Mouse (Mus musculus): ENCODE results near the gene Filip1. TPM values are rescaled to one million over a fixed set of nuclear protein-coding genes. Genes with fewer than 3 reads are reported as not detected.

Gene Filip1
- polyA plus RNA-seq, 1 experiment from 2014 or later, result 3.0 TPM

- H3K27ac ChIP-seq, result no peak overlapping the region
- peaks cover 4% of the 10 kb centered on the region; the same call in 1 of the 2 replicates for H3K4me1 ChIP-seq
- no peak overlapping the region for H3K9ac ChIP-seq
- H3K27me3 ChIP-seq, result no peaks in the 10 kb centered on the region
- WGBS, result 92% methylated on average over 3 of the region's 3 CpGs
- H3K36me3 ChIP-seq (ENCODE audit: poor library complexity, severe bottlenecking), result no peaks in the 10 kb centered on the region
- H3K4me2 ChIP-seq, result no peak overlapping the region
- no peak for ATAC-seq
- H3K4me3 ChIP-seq, result no peak overlapping the region
- H3K9me3 ChIP-seq (replicated peaks), result no peaks in the 10 kb centered on the region
These were observed 202.1 kb downstream of the Filip1 start for GRCm38 (mm10) chr9:79810534-79810933.

GRCm38 (mm10) chr9:79809411-79809810, 203.2 kb downstream of the Filip1 start:
- no peaks in the 10 kb centered on the region for H3K9me3 ChIP-seq (replicated peaks)
- H3K4me1 ChIP-seq, result peaks cover 4% of the 10 kb centered on the region; the same call in 1 of the 2 replicates
- H3K4me2 ChIP-seq, result no peak overlapping the region
- H3K36me3 ChIP-seq (ENCODE audit: poor library complexity, severe bottlenecking), result no peaks in the 10 kb centered on the region
- no peak overlapping the region for H3K27ac ChIP-seq
- no peak overlapping the region for H3K9ac ChIP-seq
- 80% methylated on average over 6 of the region's 6 CpGs for WGBS
- no peak overlapping the region for H3K4me3 ChIP-seq
- H3K27me3 ChIP-seq, result no peaks in the 10 kb centered on the region
- ATAC-seq, result no peak

- Histone ChIP-seq H3K9ac (no peak overlapping the region), H3K36me3 (ENCODE audit: poor library complexity, severe bottlenecking) (no peaks in the 10 kb centered on the region), H3K4me1 (peaks cover 4% of the 10 kb centered on the region; the same call in 1 of the 2 replicates), H3K27me3 (no peaks in the 10 kb centered on the region), H3K4me3 (no peak overlapping the region), H3K4me2 (no peak overlapping the region), H3K27ac (no peak overlapping the region), H3K9me3 (replicated peaks) (no peaks in the 10 kb centered on the region)
- WGBS, result 60% methylated on average over 4 of the region's 4 CpGs
- ATAC-seq, result no peak
These were observed 205.5 kb downstream of the Filip1 start for GRCm38 (mm10) chr9:79807178-79807577.

GRCm38 (mm10) chr9:79806317-79807075, 206.2 kb downstream of the Filip1 start:
- H3K36me3 ChIP-seq (ENCODE audit: poor library complexity, severe bottlenecking), result no peaks in the 10 kb centered on the region
- no peaks in the 10 kb centered on the region for H3K27me3 ChIP-seq
- H3K9me3 ChIP-seq (replicated peaks), result no peaks in the 10 kb centered on the region
- no peak overlapping the region for H3K9ac ChIP-seq
- H3K4me1 ChIP-seq, result peaks cover 4% of the 10 kb centered on the region; the same call in 1 of the 2 replicates
- WGBS, result 49% methylated on average over 12 of the region's 12 CpGs
- ATAC-seq, result peak; percentile 67
- H3K4me2 ChIP-seq, result no peak overlapping the region
- no peak overlapping the region for H3K4me3 ChIP-seq
- no peak overlapping the region for H3K27ac ChIP-seq

- Histone ChIP-seq H3K9me3 (replicated peaks) (no peaks in the 10 kb centered on the region), H3K4me1 (peaks cover 4% of the 10 kb centered on the region; the same call in 1 of the 2 replicates), H3K36me3 (ENCODE audit: poor library complexity, severe bottlenecking) (no peaks in the 10 kb centered on the region), H3K9ac (no peak overlapping the region), H3K27ac (no peak overlapping the region), H3K27me3 (no peaks in the 10 kb centered on the region), H3K4me3 (no peak overlapping the region), H3K4me2 (no peak overlapping the region)
- no peak for ATAC-seq
- 88% methylated on average over 10 of the region's 10 CpGs for WGBS
These were observed 207.2 kb downstream of the Filip1 start for GRCm38 (mm10) chr9:79805426-79805825.

GRCm38 (mm10) chr9:79796461-79797135, 216.1 kb downstream of the Filip1 start:
- Histone ChIP-seq H3K27me3 (no peaks in the 10 kb centered on the region), H3K9me3 (replicated peaks) (no peaks in the 10 kb centered on the region), H3K36me3 (ENCODE audit: poor library complexity, severe bottlenecking) (no peaks in the 10 kb centered on the region), H3K4me3 (no peak overlapping the region), H3K4me2 (no peak overlapping the region), H3K27ac (no peak overlapping the region), H3K9ac (no peak overlapping the region), H3K4me1 (peaks cover 11% of the 10 kb centered on the region)
- no peak for ATAC-seq
- WGBS, result 76% methylated on average over 7 of the region's 7 CpGs

GRCm38 (mm10) chr9:79795076-79795475, 217.6 kb downstream of the Filip1 start:
- WGBS, result 84% methylated on average over 1 of the region's 1 CpGs
- H3K4me1 ChIP-seq, result peaks cover 20% of the 10 kb centered on the region
- no peaks in the 10 kb centered on the region for H3K9me3 ChIP-seq (replicated peaks)
- no peaks in the 10 kb centered on the region for H3K27me3 ChIP-seq
- H3K9ac ChIP-seq, result no peak overlapping the region
- H3K36me3 ChIP-seq (ENCODE audit: poor library complexity, severe bottlenecking), result no peaks in the 10 kb centered on the region
- H3K4me3 ChIP-seq, result no peak overlapping the region
- no peak for ATAC-seq
- no peak overlapping the region for H3K4me2 ChIP-seq
- H3K27ac ChIP-seq, result no peak overlapping the region

GRCm38 (mm10) chr9:79792841-79793835, 219.5 kb downstream of the Filip1 start, which contains the start of gene Tmem30a:
Gene Tmem30a (minus strand): TSS chr9:79793507.
- under 1% methylated on average over 84 of the region's 91 CpGs for WGBS
- H3K9me3 ChIP-seq (replicated peaks), result no peaks in the 10 kb centered on the region
- peak within 1 kb of the TSS; percentile 92 for H3K9ac ChIP-seq
- no peaks in the 10 kb centered on the region for H3K27me3 ChIP-seq
- peak within 1 kb of the TSS; percentile 95 for H3K4me3 ChIP-seq
- peak within 1 kb of the TSS; percentile 94 for H3K27ac ChIP-seq
- peak within 1 kb of the TSS; percentile 73 for H3K4me2 ChIP-seq
- ATAC-seq, result peak; percentile 99
- peaks cover 26% of the 10 kb centered on the region for H3K4me1 ChIP-seq
- H3K36me3 ChIP-seq (ENCODE audit: poor library complexity, severe bottlenecking), result no peaks in the 10 kb centered on the region

GRCm38 (mm10) chr9:79785794-79786085, 226.9 kb downstream of the Filip1 start:
- ATAC-seq, result no peak
- Histone ChIP-seq H3K27me3 (no peaks in the 10 kb centered on the region), H3K9ac (no peak overlapping the region), H3K27ac (no peak overlapping the region), H3K4me2 (no peak overlapping the region), H3K9me3 (replicated peaks) (no peaks in the 10 kb centered on the region), H3K4me1 (peaks cover 30% of the 10 kb centered on the region), H3K4me3 (no peak overlapping the region), H3K36me3 (ENCODE audit: poor library complexity, severe bottlenecking) (no peaks in the 10 kb centered on the region)
- 78% methylated on average over 2 of the region's 2 CpGs for WGBS

GRCm38 (mm10) chr9:79784934-79785793, 227.5 kb downstream of the Filip1 start:
- H3K4me3 ChIP-seq, result no peak overlapping the region
- no peak overlapping the region for H3K9ac ChIP-seq
- 81% methylated on average over 2 of the region's 2 CpGs for WGBS
- no peak for ATAC-seq
- H3K27me3 ChIP-seq, result no peaks in the 10 kb centered on the region
- H3K9me3 ChIP-seq (replicated peaks), result no peaks in the 10 kb centered on the region
- H3K4me2 ChIP-seq, result no peak overlapping the region
- H3K36me3 ChIP-seq (ENCODE audit: poor library complexity, severe bottlenecking), result no peaks in the 10 kb centered on the region
- peaks cover 27% of the 10 kb centered on the region for H3K4me1 ChIP-seq
- H3K27ac ChIP-seq, result no peak overlapping the region

GRCm38 (mm10) chr9:79784439-79784838, 228.2 kb downstream of the Filip1 start:
- Histone ChIP-seq H3K9me3 (replicated peaks) (no peaks in the 10 kb centered on the region), H3K27ac (no peak overlapping the region), H3K27me3 (no peaks in the 10 kb centered on the region), H3K36me3 (ENCODE audit: poor library complexity, severe bottlenecking) (no peaks in the 10 kb centered on the region), H3K4me2 (no peak overlapping the region), H3K4me1 (peaks cover 26% of the 10 kb centered on the region), H3K4me3 (no peak overlapping the region), H3K9ac (no peak overlapping the region)
- no peak for ATAC-seq
- 50% methylated on average over 3 of the region's 3 CpGs for WGBS

Data from forebrain, embryonic 13.5 days (tissue).